Mouse (Mus musculus) embryonic fibroblast, embryonic 13.5 days (primary cell): Measurements from ENCODE around the gene Srp72. TPM values are rescaled to one million over a fixed set of nuclear protein-coding genes. Genes with fewer than 3 reads are reported as not detected.

Experiments used
- H3K27ac ChIP-seq: 2 replicates; pipeline ENCODE4 v1.5.1; 2012; ENCODE audit warnings: low read length, control low read depth, inconsistent platforms; ENCODE audit not compliant: insufficient read depth
- H3K4me1 ChIP-seq: 2 replicates; pipeline ENCODE4 v1.6.1; 2011; ENCODE audit warnings: low read length; ENCODE audit not compliant: control insufficient read depth, insufficient read depth
- H3K4me3 ChIP-seq: 2 replicates; pipeline ENCODE4 v1.5.1; 2011; ENCODE audit warnings: mild to moderate bottlenecking, control low read depth, low read length; ENCODE audit not compliant: insufficient read depth
- CTCF ChIP-seq: IDR thresholded peaks from 2 replicates; pipeline ENCODE4 v1.5.1; 2011; ENCODE audit warnings: mild to moderate bottlenecking, control low read depth, low read length, moderate library complexity, borderline replicate concordance; ENCODE audit not compliant: insufficient read depth
- POLR2A ChIP-seq: IDR thresholded peaks from 2 replicates; pipeline ENCODE4 v1.6.1; 2011; ENCODE audit warnings: low read depth, mild to moderate bottlenecking, control low read depth, low read length, moderate library complexity
- polyA plus RNA-seq: library from polyadenylated mRNA; stranded (reverse); fragments of >200 nt; gene quantifications from 2 replicates; pipeline ENCODE4 v1.2.4, GENCODE M21; 2011; ENCODE audit warnings: low read depth; ENCODE audit not compliant: missing spikeins, insufficient read length

Srp72 gene
- polyA plus RNA-seq, 1 experiment, result 192 TPM

DNA sequence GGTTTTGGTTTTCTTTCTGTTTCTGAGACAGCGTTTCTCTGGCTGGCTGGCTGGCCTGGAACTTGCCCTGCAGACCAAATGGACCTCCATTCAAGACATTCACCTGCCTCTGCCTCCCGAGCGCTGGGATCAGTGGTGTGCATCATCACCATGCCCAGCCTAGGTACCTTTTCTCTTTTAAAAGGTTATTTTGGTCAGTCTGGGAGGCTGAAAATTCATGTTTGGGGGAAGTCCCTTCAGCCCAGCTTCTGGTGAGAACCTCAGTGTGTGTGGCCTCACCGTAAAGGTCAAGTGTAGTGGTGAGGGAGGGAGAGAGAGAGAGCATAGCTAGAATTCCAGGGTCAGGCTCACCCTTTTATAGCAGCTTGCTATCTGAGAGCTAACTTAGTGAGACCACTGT lies 26.7 kb upstream of the Srp72 start:
- H3K4me3 ChIP-seq, result no peak overlapping the region
- TF ChIP-seq POLR2A (no peak), CTCF (no peak)
- H3K4me1 ChIP-seq, result peaks cover 4% of the 10 kb centered on the region; the same call in 1 of the 2 replicates
- H3K27ac ChIP-seq, result no peak overlapping the region

DNA sequence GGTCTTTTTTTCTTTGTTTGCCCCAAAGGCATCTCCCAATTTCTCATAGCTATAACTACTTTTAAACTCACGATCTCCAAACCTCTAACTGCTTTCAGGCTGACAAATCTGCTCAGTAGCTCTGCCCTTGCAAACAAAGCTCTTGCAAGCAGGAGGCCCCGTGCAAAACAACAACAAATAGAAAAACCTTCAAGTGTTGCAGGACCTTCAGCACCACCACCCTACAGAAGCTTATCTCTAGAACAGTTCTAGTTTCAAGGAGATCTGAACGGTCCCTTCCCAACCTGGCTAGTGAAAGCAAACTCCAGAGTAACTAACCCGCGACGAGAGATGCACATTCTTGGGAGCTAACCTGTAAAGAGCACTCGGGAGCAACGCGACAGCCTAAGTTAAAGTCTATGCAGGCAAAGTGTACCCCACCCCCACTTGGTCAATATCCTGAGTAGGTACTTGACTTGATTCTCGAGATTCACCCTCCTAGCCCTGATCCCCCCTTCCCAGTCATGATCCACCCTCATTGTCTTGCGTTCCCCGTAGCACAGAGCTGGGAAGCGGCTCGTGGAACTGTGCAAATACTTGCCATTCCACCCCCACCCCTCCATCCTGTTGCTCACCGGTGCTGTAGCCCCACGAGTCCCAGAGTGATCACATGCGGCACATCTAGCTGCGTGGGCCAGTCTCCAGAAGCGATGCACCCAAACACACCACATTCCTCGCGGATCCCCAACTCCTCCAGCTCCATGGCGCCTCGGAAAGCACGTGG lies 24.0 kb upstream of the Srp72 start:
- TF ChIP-seq POLR2A, result no peak
- TF ChIP-seq CTCF, result no peak
- Histone ChIP-seq H3K27ac (0 out of 2 replicates have a peak overlapping the region, but pooled peaks have one; percentile 4), H3K4me3 (peak overlapping the region; percentile 60), H3K4me1 (0 out of 2 replicates have a peak, but pooled peaks cover 4% of the 10 kb centered on the region)

DNA sequence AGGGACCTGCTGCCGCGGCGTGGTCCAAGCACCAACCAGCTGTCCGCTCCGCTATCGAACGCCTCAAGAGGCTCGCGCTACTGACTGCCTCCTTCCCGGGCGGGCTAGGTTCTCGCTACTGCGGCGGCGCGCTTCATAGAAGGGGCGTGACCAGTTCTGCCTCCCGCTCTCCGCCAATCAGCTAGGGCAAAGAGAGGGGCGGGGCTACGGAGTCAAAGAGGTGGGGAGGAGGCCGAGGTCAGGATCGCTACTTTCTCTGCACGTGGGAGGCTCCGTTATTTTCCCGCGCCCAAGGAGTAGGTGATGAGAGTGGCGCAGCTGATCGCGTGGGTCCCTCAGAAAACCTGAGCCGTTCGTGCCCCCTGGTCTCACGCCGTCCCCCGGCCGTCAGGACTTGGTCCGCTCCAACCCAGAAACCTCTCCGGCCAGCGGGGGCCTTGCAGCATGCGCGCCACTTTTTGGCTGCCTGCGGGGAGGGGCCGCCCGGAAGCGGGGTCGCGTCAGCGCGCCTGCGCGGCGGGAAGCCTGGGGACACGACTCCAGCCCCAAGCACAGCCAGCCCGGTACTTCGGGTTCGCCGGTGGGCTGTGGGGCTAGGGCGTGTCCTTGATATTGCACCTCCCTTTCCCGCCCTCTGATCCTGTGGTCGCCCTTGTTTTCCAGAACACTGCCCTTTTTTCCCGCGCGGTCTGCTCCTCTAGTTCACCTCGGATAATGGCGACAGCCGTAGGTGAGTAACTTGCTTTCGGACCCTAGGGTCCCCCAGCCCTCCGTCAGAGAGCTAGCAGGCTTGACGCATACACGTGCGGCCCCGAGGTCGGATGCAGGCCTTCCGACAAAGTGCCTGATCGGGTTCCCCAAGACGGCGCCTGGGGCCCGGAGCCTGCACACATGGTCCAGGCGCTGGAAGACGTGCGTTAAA lies 23.1 kb upstream of the Srp72 start, which contains the start of the genes Paics and Ppat:
Paics (plus strand) TSS at position 202 of the 922 bp plus-strand sequence.
Ppat (minus strand) TSS at position 473 of the 922 bp plus-strand sequence.
- peak; percentile 98 for TF ChIP-seq POLR2A
- no peak for TF ChIP-seq CTCF
- peak within 1 kb of the TSS; percentile 54 for H3K27ac ChIP-seq
- peak within 1 kb of the TSS; percentile 92 for H3K4me3 ChIP-seq
- H3K4me1 ChIP-seq, result 0 out of 2 replicates have a peak, but pooled peaks cover 4% of the 10 kb centered on the region

DNA sequence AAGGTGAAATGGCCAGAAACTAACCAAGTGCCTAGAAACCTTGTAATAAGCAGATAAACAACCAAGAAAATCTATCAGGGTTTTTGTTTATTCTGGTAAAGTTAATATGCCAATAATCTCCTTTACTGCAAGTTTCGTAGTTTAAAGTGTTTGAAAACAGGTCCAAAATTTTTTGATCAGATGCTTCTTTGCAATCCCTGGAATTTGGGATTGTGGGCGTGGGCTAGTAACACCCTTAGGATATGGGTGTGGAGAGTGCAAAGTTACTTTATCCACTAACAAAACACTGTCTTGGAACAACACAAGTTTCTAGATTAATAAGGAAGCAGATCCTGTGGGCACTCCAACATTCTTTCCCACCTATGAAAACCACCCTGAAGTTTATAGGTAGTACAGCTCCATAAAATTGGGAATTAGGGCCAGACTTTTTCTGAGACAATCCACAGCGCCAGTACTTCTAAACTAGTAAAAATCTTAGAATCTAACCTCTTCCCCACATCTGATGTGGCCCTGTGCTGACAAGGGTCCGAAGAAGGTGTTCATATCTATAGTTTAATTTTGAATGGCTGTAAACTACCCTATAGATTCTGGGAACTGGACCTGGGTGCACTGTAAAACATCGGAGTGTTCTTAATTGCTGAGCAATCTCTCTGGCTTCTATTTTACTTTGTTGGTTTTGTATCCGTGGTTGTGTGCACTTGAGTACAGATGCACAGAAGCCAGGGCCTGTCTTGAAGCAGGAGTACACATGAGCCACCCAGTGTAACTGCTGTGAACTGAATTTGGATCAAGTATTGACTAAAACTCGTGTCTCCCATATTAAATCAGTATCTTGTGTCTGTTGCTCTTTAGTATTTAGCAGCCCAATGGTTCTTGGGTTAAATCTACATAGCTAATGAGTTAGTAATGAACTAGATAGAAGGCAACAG lies 22.1 kb upstream of the Srp72 start:
- peak overlapping the region; percentile 92 for H3K4me3 ChIP-seq
- TF ChIP-seq POLR2A (no peak), CTCF (no peak)
- 0 out of 2 replicates have a peak, but pooled peaks cover 4% of the 10 kb centered on the region for H3K4me1 ChIP-seq
- peak overlapping the region; percentile 54 for H3K27ac ChIP-seq

DNA sequence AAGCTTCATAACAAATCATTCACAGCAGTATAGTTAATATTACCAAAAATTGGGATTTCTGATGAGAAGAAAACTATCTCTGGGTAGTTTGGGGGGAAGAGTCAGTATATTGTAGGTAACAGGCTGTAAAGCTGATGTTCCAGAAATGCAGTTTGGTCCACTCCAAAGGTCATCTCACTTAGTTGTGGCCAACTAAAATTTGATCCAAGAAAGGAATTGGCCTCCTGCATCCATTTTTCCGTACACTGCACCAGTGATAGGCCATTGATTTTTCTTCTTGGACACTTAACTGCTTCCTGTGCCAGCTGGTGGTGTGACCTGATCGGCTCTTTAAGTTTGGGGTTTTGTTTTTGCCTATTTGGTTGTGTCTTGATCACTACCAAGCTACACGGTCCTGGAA lies 20.7 kb upstream of the Srp72 start:
- Histone ChIP-seq H3K4me1 (0 out of 2 replicates have a peak, but pooled peaks cover 2% of the 10 kb centered on the region), H3K27ac (no peak overlapping the region), H3K4me3 (no peak overlapping the region)
- no peak for TF ChIP-seq POLR2A
- TF ChIP-seq CTCF, result no peak

DNA sequence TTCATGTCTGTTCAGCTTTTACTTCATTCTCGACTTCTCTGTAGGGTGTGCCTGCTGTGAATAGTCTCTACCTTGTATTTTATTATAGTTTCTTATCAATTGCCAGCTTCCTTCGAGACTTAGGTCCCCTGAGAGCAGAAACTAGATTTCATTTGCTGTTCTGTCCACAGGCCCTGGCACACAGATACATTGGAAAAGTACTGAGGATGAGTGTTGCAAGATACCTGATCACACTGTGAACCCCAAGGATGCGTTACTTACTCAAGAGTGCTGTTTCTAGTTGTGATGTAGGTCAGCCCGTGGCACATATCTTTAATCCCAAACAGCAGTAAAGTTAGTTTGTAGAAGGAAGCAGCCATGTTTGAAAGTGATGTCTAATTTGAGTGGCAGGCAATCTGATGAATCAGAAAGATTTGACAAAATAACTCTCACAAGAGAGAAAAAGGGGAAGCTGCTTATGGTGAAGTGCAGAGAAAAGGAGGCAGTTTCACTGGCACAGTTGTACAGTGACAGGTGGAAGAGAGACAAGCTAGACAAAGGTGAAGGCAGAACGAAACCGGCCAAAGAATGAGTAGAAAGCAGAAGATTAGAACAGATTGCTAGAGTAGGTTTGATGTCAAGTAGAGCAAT lies 20.1 kb upstream of the Srp72 start:
- no peak for TF ChIP-seq POLR2A
- TF ChIP-seq CTCF, result no peak
- H3K4me3 ChIP-seq, result no peak overlapping the region
- H3K4me1 ChIP-seq, result 0 out of 2 replicates have a peak, but pooled peaks cover 2% of the 10 kb centered on the region
- H3K27ac ChIP-seq, result no peak overlapping the region

DNA sequence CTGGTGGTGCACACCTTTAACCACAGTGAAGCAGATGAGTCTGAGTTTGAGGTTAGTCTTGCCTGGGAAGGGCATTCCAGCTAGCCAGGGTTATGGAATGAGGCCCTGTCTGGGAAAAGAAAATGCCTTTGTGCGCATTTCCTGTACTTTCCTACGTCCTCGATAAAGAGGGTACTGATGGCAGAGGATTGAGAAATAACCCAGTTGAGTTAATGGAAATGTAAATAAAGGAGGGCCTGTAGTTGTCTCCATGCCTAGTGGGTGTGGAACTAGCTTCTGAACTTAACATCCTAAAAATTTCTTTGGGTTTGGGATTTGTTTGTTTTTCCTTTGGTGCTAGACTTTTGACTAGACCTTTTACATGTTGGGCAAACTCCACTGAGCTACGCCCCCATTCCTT lies 19.0 kb upstream of the Srp72 start:
- TF ChIP-seq POLR2A (no peak), CTCF (no peak)
- no peak overlapping the region for H3K27ac ChIP-seq

DNA sequence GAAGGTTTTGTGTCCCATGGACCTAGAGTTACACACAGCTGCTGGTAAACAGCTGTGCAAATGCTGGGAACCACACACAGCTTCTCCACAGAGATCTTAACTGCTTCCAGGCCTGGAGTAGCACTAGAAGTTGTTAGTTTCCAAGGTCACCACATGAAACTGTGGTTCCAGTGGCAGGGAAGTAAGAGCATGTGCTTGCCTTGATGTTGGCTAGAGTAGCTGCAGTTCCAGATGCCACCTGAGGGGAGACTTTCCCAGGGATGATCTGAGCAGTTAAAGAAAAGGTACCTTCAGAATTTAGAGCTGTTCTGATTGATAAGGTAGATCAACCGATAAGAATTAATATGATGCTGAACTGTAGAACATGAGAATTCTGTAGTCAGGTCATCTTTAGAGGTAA lies 16.5 kb upstream of the Srp72 start:
- Histone ChIP-seq H3K4me3 (no peak overlapping the region), H3K27ac (no peak overlapping the region), H3K4me1 (peaks cover 10% of the 10 kb centered on the region)
- TF ChIP-seq POLR2A, result no peak
- TF ChIP-seq CTCF, result no peak

More for the DNA sequence above, 19.0 kb upstream of the Srp72 start:
- Histone ChIP-seq H3K4me1 (peaks cover 4% of the 10 kb centered on the region), H3K4me3 (no peak overlapping the region)
